Mouse (Mus musculus) limb, embryonic 11.5 days (tissue): Measurements from ENCODE around the gene Slc29a4. TPM values are rescaled to one million over a fixed set of nuclear protein-coding genes. Genes with fewer than 3 reads are reported as not detected.

Experiments used
- ATAC-seq: fragments of 200-750 bp; cut with Nextera tagmentation; 2 replicates; pipeline ENCODE4 v1.8.0; 2017; ENCODE audit warnings: low read depth; ENCODE audit not compliant: insufficient number of reproducible peaks, low FRiP score, low TSS enrichment
- DNase-seq: peaks from one replicate; pipeline ENCODE4 v3.0.0-alpha.2; 2015; ENCODE audit warnings: low spot score
- H3K27ac ChIP-seq: fragments of 300-500 bp; sonication (generic); replicated peaks from 2 replicates; pipeline ENCODE4 v1.5.1; 2014; ENCODE audit warnings: low read depth, mild to moderate bottlenecking, low read length
- H3K27me3 ChIP-seq: fragments of 300-500 bp; sonication (generic); 2 replicates; pipeline ENCODE4 v1.6.1; 2014; ENCODE audit warnings: mild to moderate bottlenecking, low read length, mixed read lengths; ENCODE audit not compliant: control insufficient read depth, insufficient read depth
- H3K36me3 ChIP-seq: fragments of 300-500 bp; sonication (generic); 2 replicates; pipeline ENCODE4 v1.6.1; 2014; ENCODE audit warnings: mild to moderate bottlenecking, low read length, moderate library complexity, mixed read lengths; ENCODE audit not compliant: control insufficient read depth, insufficient read depth
- H3K4me1 ChIP-seq: fragments of 300-500 bp; sonication (generic); 2 replicates; pipeline ENCODE4 v1.6.1; 2014; ENCODE audit warnings: low read length, mixed read lengths; ENCODE audit not compliant: control insufficient read depth, insufficient read depth
- H3K4me2 ChIP-seq: fragments of 300-500 bp; sonication (generic); 2 replicates; pipeline ENCODE4 v1.6.1; 2014; ENCODE audit warnings: low read depth, mild to moderate bottlenecking, moderate library complexity; ENCODE audit not compliant: severe bottlenecking
- H3K4me3 ChIP-seq: fragments of 300-500 bp; sonication (generic); 2 replicates; pipeline ENCODE4 v1.5.1; 2014; ENCODE audit warnings: low read depth, low read length
- H3K9ac ChIP-seq: fragments of 300-500 bp; sonication (generic); 2 replicates; pipeline ENCODE4 v1.6.1; 2014; ENCODE audit warnings: mild to moderate bottlenecking, low read length
- H3K9me3 ChIP-seq: fragments of 300-500 bp; sonication (generic); 2 replicates; pipeline ENCODE4 v1.6.1; 2016; ENCODE audit warnings: low read length; ENCODE audit not compliant: control insufficient read depth
- WGBS: fragments of 180-500 bp; shearing (Covaris S2); extraction: QIAGEN DNeasy Blood & Tissue Kit; methylation state at CpG from one replicate; pipeline ENCODE4 v1.1.7; 2014; 5-methylcytosine and 5-hydroxymethylcytosine counted together
- polyA plus RNA-seq: library from polyadenylated mRNA; unstranded; fragments of >200 nt; fragmentation: Nextera tagmentation; extraction: Ambion mirVana; gene quantifications from 2 replicates; pipeline ENCODE4 v1.2.1, GENCODE M21; 2014

The Slc29a4 gene
- polyA plus RNA-seq, 1 experiment from 2014 or later: 13.0 TPM

- Histone ChIP-seq H3K4me3 (no peak overlapping the region), H3K9ac (no peak overlapping the region), H3K9me3 (no peaks in the 10 kb centered on the region), H3K4me1 (no peaks in the 10 kb centered on the region), H3K27me3 (no peaks in the 10 kb centered on the region), H3K27ac (no peak overlapping the region), H3K4me2 (no peak overlapping the region), H3K36me3 (peaks cover 70% of the 10 kb centered on the region)
- WGBS: 94% methylated on average over 11 of the region's 11 CpGs
- no peak for ATAC-seq
- no peak for DNase-seq
Measured at GRCm38 (mm10) chr5:142731916-142732315, 39.6 kb downstream of the Slc29a4 start.

DNA sequence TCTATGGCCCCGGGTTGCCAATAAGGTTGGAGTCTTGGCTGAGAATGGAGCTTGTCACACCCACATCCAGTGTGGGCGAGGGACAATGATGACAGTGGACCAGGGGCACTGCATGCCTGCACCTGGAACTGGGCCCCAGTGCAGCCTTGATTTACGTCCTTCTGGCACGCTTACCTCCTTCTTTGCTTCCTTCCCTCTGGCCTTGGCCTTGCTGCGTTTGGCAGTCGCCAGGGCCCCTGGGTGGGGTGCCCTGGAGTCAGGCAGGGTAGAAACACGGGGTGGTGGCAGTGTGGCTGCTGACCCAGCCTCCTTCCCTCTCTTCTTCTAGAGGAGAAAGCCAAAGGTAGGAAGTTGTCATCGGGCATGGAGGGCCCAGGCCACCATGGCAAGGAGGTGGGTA, 47.6 kb downstream of the Slc29a4 start:
- ATAC-seq (no peak), DNase-seq (no peak)
- Histone ChIP-seq H3K4me3 (no peak overlapping the region), H3K27me3 (no peaks in the 10 kb centered on the region), H3K4me1 (no peaks in the 10 kb centered on the region), H3K4me2 (no peak overlapping the region), H3K9ac (no peak overlapping the region), H3K27ac (no peak overlapping the region), H3K9me3 (no peaks in the 10 kb centered on the region; the same call in 1 of the 2 replicates), H3K36me3 (peaks cover 43% of the 10 kb centered on the region)
- 85% methylated on average over 8 of the region's 8 CpGs for WGBS

DNA sequence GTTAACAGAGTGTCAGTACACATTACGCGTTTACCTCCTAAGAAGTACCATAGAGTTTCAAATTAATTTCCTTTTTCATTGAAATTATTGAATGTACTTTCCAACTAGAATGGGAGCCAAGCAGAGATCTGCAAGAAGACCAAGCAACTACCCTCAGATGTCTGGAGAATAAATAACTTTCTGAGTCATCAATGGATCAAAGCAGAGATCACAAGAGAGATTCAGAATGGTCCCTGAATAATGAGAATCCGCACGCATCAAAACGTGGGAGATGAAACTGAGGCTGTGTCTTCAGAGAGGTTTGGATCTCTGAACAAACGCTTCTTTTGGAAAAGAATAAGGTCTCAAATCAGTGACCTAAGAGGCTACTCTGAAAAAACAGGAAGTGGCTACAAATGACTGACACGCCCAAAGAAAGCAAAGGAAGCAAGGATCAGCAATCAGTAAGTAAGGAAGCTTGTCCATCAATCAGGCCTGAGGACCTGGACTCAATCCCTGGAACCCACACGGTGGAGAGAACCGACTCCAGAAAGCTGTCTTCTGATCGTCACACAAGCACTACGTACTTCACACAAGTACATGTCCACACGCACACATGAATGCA, 54.8 kb downstream of the Slc29a4 start:
- no peak overlapping the region for H3K9ac ChIP-seq
- no peak overlapping the region for H3K4me2 ChIP-seq
- no peak for ATAC-seq
- no peaks in the 10 kb centered on the region for H3K4me1 ChIP-seq
- H3K36me3 ChIP-seq: peaks cover 25% of the 10 kb centered on the region
- no peaks in the 10 kb centered on the region; the same call in 1 of the 2 replicates for H3K9me3 ChIP-seq
- WGBS: 89% methylated on average over 12 of the region's 12 CpGs
- H3K27me3 ChIP-seq: no peaks in the 10 kb centered on the region
- no peak overlapping the region for H3K27ac ChIP-seq
- DNase-seq: no peak
- H3K4me3 ChIP-seq: no peak overlapping the region

DNA sequence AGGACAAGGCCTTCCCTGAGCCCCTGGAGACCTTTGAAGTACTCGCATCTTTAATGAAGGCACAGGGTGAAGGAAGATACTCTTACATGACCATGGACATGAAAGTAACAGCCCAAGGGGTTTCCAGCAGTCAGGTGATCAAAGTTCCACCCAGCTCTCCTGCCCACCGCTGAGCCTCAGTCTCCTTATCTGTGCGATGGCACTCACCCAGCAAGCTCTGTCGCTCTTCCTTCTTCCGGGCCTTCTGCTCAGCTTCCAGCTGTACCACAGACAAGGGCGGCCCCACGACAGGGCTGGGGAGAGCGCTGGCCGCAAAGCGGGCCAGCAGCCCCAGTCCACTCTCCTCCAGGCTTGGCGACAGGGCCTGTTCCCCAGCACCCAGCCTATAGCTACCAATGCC, 57.9 kb downstream of the Slc29a4 start:
- 87% methylated on average over 11 of the region's 11 CpGs for WGBS
- Histone ChIP-seq H3K4me3 (no peak overlapping the region), H3K9me3 (no peaks in the 10 kb centered on the region), H3K9ac (no peak overlapping the region), H3K36me3 (peaks cover 11% of the 10 kb centered on the region; the same call in 1 of the 2 replicates), H3K27me3 (no peaks in the 10 kb centered on the region), H3K4me2 (no peak overlapping the region), H3K4me1 (no peaks in the 10 kb centered on the region), H3K27ac (no peak overlapping the region)
- no peak for ATAC-seq
- DNase-seq: no peak

- H3K9ac ChIP-seq: no peak overlapping the region
- H3K4me1 ChIP-seq: no peaks in the 10 kb centered on the region
- H3K4me2 ChIP-seq: no peak overlapping the region
- H3K9me3 ChIP-seq: no peaks in the 10 kb centered on the region
- WGBS: 39% methylated on average over 13 of the region's 13 CpGs
- H3K36me3 ChIP-seq: peaks cover 18% of the 10 kb centered on the region; the same call in 1 of the 2 replicates
- no peak overlapping the region for H3K27ac ChIP-seq
- H3K4me3 ChIP-seq: no peak overlapping the region
- H3K27me3 ChIP-seq: no peaks in the 10 kb centered on the region
- no peak for ATAC-seq
- no peak for DNase-seq
Measured at GRCm38 (mm10) chr5:142752241-142752640, 59.9 kb downstream of the Slc29a4 start.

DNA sequence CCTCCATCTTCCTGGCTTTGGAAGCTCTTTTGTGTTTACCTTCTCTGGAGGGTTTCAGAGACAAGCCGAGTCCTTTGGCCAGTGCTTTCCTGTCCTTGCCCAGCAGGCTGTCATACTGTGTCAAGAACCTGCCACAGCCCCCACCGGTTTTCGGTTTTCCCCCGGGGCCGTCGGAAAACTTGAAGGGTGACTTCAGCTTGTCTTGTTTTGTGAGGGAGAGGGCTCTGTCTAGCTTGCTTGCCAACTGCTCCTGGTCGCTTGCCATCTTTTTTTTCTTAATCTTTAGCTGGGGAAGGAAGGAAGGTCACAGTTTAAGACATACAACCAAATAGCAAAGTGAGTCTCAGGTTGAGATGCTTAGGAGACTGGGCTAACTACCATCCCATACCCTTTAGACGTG, 67.5 kb downstream of the Slc29a4 start:
- Histone ChIP-seq H3K4me3 (no peak overlapping the region), H3K4me1 (no peaks in the 10 kb centered on the region), H3K9me3 (no peaks in the 10 kb centered on the region), H3K27me3 (no peaks in the 10 kb centered on the region), H3K9ac (no peak overlapping the region), H3K4me2 (no peak overlapping the region), H3K27ac (no peak overlapping the region), H3K36me3 (peaks cover 46% of the 10 kb centered on the region)
- no peak for DNase-seq
- 92% methylated on average over 8 of the region's 8 CpGs for WGBS
- ATAC-seq: no peak

- H3K4me3 ChIP-seq: no peak overlapping the region
- no peaks in the 10 kb centered on the region for H3K27me3 ChIP-seq
- no peak overlapping the region for H3K27ac ChIP-seq
- WGBS: 94% methylated on average over 16 of the region's 16 CpGs
- H3K9me3 ChIP-seq: no peaks in the 10 kb centered on the region
- no peak for ATAC-seq
- peaks cover 47% of the 10 kb centered on the region for H3K36me3 ChIP-seq
- H3K4me2 ChIP-seq: no peak overlapping the region
- DNase-seq: no peak
- no peaks in the 10 kb centered on the region for H3K4me1 ChIP-seq
- H3K9ac ChIP-seq: no peak overlapping the region
Measured at GRCm38 (mm10) chr5:142761326-142761983, 69.1 kb downstream of the Slc29a4 start.

DNA sequence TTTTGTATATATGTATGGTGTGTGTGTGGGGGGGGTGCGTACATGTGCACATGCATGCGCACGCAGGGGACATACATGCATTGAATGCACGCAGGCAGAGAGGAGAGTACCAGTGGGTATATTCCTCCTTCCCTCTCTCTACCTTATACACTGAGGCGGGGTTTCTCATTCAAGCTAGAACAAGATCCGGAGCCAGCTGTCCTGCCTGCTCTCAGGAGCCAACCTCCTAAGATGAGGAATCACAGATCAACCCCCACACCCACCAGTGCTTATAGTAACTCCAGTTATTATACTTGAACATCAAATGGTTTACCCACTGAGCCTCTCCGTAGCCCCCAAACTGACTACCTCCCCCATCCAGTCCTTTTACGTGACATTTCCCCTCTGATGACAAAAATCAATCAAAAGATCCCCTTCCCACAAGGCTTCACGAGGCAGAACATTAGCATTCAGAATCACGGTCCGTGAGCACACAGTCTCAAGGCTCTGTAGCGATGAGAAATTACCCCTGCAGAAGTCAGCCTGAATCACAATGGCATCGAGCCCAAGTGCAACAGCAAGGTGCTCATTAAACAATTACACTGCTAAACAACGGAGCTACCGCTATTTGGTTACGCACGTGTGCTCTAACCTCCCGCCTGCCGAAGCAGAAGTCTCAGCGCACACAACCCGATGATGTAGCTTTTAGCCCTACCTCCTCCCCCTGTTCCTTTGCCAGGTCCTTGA, 69.9 kb downstream of the Slc29a4 start:
- Histone ChIP-seq H3K27ac (no peak overlapping the region), H3K9ac (no peak overlapping the region), H3K4me3 (no peak overlapping the region), H3K4me1 (no peaks in the 10 kb centered on the region), H3K36me3 (peaks cover 44% of the 10 kb centered on the region), H3K9me3 (no peaks in the 10 kb centered on the region), H3K4me2 (no peak overlapping the region), H3K27me3 (no peaks in the 10 kb centered on the region)
- WGBS: 94% methylated on average over 21 of the region's 21 CpGs
- DNase-seq (no peak), ATAC-seq (no peak)
